Mouse (Mus musculus): ENCODE results near the gene Evx2.

DNA sequence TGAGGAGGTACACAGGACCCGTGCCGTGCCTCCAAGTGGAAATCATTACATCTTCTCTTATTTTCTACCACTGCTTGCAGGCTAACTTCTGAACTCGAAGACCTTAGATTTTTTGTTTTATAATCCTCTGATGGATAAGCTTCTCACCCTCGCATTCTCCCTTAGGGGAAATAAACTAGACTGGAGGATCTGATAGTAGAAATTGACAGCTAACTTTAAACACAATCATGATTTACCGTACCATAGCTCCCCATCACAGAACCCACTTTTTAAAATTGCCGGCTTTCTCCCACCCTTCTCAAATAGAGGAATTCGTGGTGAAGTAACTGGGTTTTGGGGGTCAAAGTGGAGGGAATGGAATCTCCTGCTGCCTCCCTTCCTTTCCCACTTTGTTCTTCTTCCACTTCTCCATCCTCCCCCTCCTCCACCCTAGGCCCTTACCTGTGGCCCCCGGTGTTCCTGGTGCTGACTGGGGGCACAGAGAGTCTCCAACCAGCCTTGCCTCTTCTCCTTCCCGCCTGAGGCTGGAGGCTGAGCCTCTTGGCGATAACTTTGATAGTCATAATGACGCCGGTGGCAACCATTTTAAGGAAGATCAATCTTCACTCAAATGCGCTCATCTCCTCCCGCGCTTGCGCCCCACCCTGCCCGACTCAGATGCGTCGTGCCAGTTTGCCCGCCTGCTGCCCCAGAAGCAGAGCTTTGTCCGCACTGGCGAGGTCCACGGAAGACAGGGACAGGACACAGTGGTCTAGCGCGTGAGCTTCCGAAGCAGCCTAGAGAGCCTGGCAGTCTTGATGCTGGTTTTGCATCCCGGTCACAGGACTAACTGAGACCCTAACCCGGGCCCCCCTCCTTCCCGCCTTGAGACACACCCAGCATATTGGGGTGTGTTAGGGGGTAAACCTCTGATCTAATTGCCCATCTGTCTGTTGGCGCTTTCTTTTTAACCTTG, 1.3 kb upstream of the Evx2 start:
- TF ChIP-seq TAL1 (IDR thresholded peaks at IDR 0.05; ENCODE audit: low read length), result no peak
- TF ChIP-seq GATA1 (IDR thresholded peaks at IDR 0.05; ENCODE audit: low read length), result no peak
